15 mouse cellular contexts compared by ENCODE assay signal in genomic region chr9:9647361-9647760, GRCm38 (mm10).
"Had no signal": no experiment of that assay in that cellular context is flagged by ENCODE, and none has a peak within 500 bp of the region (broad histone marks: within the 10 kb centered on the region; RNA-seq: fewer than 3 reads in every experiment).

No protein-coding gene starts in this region.

- H3K4me1 ChIP-seq: neural tube, embryonic 15.5 days; stomach, embryonic 15.5 days had no signal

- H3K4me3 ChIP-seq: neural tube, embryonic 15.5 days; stomach, embryonic 15.5 days had no signal

- H3K27me3 ChIP-seq: neural tube, embryonic 15.5 days; stomach, embryonic 15.5 days had no signal

- DNase-seq: retina, postnatal 1 day; right cerebral cortex, adult 18-20 months; right cerebral cortex, postnatal 14 days; right cerebral cortex, postnatal 25 days; right cerebral cortex, postnatal 4 days; spleen, adult 18-20 months; thymus, adult 18-20 months; thymus, adult 2 months; thymus, postnatal 14 days; thymus, postnatal 25 days; thymus, postnatal 36 days; thymus, postnatal 4 days had no signal

- H3K27ac ChIP-seq: neural tube, embryonic 15.5 days; stomach, embryonic 15.5 days; stomach, postnatal 0 days had no signal

- H3K36me3 ChIP-seq: neural tube, embryonic 15.5 days; stomach, embryonic 15.5 days had no signal
